Mouse (Mus musculus) megakaryocyte, embryonic 14.5 days (primary cell): ENCODE data around the gene Rcbtb2. TPM values are rescaled to one million over a fixed set of nuclear protein-coding genes. Genes with fewer than 3 reads are reported as not detected.
"Not testable (repeated sequence)": the region's sequence is repeated elsewhere in the genome, so short reads cannot be mapped to it uniquely, and the experiment has no call there.

ENCODE experiments used
- H3K27me3 ChIP-seq: replicated peaks from 2 replicates; pipeline ENCODE3; 2012; ENCODE audit warnings: inconsistent platforms
- H3K36me3 ChIP-seq: replicated peaks from 2 replicates; pipeline ENCODE3; 2012; ENCODE audit warnings: low read length, inconsistent platforms, mixed read lengths
- H3K4me1 ChIP-seq: 2 replicates; pipeline ENCODE4 v1.6.1; 2012; ENCODE audit warnings: inconsistent platforms
- H3K4me3 ChIP-seq: replicated peaks from 2 replicates; pipeline ENCODE3; 2012; ENCODE audit warnings: moderate library complexity, mild to moderate bottlenecking, inconsistent platforms
- H3K9me3 ChIP-seq: 2 replicates; pipeline ENCODE4 v1.6.1; 2012; ENCODE audit warnings: inconsistent platforms
- FLI1 ChIP-seq: IDR thresholded peaks from 2 replicates; pipeline ENCODE4 v1.6.1; 2012; ENCODE audit warnings: low read length, inconsistent platforms, mixed read lengths
- GATA1 ChIP-seq: IDR thresholded peaks from 3 replicates; pipeline ENCODE4 v1.6.1; 2012; ENCODE audit warnings: mixed read lengths, low read length, inconsistent platforms, borderline replicate concordance
- polyA plus RNA-seq: library from polyadenylated mRNA; stranded (reverse); fragments of >175 nt; gene quantifications from 2 replicates; pipeline ENCODE4 v1.2.3, GENCODE M21; 2012; ENCODE audit warnings: low replicate concordance; ENCODE audit not compliant: insufficient read depth

Rcbtb2 gene
- polyA plus RNA-seq, 1 experiment = 27.1 TPM

DNA sequence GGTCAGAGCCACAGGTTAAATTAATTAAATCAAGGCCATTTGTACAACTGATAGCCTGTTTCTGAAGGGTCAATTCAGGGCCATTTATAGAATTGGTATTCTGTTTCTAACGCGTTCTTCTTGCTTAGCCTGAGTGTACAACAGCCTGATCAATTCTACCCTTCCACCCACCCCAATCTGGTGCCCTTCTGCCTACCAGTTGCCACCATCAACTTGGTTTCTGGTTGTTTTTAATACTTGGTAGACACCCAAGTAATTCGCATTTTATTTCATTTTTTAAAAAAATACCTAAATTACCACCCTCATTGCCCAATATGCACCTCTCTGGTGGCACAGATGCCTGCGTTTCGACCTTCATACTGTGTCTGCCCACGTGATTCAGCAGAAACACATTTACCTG, 17.9 kb upstream of the Rcbtb2 start:
- no peaks in the 10 kb centered on the region for H3K9me3 ChIP-seq
- no peak for TF ChIP-seq GATA1
- no peak for TF ChIP-seq FLI1
- H3K4me3 ChIP-seq = no peak overlapping the region
- peaks cover 63% of the 10 kb centered on the region for H3K4me1 ChIP-seq
- no peaks in the 10 kb centered on the region for H3K36me3 ChIP-seq
- H3K27me3 ChIP-seq = no peaks in the 10 kb centered on the region

DNA sequence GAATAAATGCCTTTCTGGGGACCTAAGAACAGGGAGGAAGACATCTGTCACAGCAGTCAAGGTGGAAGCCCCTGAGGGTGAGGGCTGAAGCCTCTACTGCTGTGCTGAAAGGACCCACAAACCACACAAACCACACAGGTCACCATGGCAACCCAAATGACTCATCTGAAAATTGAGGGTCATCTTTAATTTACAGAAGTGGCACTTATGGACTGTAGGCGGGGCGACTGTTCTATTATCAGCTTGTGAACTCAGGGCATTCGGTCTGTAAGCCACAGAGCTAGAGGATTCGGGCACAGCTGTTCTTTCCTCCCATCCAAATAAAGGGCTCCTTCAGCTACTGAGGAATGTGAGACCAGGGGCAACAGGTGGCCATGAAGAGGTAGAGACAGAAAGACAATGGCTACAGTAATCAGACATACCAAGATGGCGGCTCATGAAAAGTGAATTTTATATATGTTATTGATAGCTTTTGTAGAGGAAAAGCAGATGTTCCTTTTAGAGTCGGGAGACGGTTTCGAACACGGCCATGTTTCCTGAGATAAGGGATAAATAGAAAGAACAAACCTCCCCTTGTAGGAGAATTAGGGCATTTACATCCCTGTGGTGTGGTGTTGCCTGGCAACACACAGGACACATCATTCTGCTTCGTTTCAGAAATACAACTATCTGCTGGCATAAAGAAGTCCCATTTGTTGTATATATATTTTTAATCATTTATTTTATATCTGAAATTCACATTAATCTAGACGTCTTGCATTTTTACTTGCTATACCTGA, 17.2 kb upstream of the Rcbtb2 start:
- H3K4me3 ChIP-seq = peak overlapping the region; percentile 24
- no peaks in the 10 kb centered on the region for H3K36me3 ChIP-seq
- no peaks in the 10 kb centered on the region for H3K27me3 ChIP-seq
- no peaks in the 10 kb centered on the region for H3K9me3 ChIP-seq
- TF ChIP-seq FLI1 (no peak), GATA1 (no peak)
- peaks cover 64% of the 10 kb centered on the region for H3K4me1 ChIP-seq

DNA sequence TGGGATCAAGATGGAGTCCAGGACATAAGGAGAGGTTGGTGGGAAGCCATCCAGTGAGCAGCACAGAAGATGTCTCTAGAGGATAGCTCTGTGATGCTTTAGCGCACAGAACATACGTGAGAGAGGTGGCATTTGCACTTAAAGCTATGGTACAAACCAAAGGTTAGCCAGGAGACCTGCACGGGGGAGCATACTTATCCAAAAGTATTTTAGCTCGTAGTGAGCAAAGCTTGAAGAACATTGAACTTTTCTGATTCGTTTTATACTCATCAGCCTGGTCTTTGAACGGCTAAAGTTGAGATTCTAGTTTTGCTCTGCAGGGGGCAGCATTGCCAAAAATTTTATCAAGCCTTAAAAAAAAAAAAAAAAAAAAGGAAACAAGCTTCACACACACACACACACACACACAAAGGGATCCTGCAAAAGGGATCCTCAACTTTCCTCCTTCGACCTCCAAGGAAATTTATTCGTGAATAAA, 16.6 kb upstream of the Rcbtb2 start:
- H3K4me3 ChIP-seq = peak overlapping the region; percentile 85
- H3K36me3 ChIP-seq = no peaks in the 10 kb centered on the region
- no peaks in the 10 kb centered on the region for H3K9me3 ChIP-seq
- TF ChIP-seq FLI1 = no peak
- no peak for TF ChIP-seq GATA1
- H3K27me3 ChIP-seq = no peaks in the 10 kb centered on the region
- peaks cover 70% of the 10 kb centered on the region for H3K4me1 ChIP-seq

DNA sequence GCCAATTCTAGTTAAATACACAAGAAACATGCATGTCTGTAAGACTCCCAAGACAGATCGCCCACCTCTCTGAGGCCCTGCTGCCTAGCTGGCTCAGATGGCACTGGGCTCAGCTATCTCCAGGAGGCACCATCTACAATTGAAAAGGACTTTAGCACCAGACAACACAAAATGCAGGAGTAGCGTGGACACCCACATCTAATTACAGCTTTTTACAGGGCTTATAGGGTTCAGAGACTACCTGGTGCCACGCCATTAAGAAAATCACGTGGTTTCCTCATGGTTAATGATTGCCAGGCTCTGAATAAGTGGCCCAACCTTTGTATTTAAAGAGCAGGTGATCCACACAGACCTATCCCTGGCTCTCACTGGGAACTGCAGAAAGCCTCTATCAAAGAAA, 15.9 kb upstream of the Rcbtb2 start:
- TF ChIP-seq GATA1 (no peak), FLI1 (no peak)
- H3K36me3 ChIP-seq = no peaks in the 10 kb centered on the region
- H3K4me3 ChIP-seq = no peak overlapping the region
- H3K27me3 ChIP-seq = no peaks in the 10 kb centered on the region
- peaks cover 77% of the 10 kb centered on the region for H3K4me1 ChIP-seq
- no peaks in the 10 kb centered on the region for H3K9me3 ChIP-seq

DNA sequence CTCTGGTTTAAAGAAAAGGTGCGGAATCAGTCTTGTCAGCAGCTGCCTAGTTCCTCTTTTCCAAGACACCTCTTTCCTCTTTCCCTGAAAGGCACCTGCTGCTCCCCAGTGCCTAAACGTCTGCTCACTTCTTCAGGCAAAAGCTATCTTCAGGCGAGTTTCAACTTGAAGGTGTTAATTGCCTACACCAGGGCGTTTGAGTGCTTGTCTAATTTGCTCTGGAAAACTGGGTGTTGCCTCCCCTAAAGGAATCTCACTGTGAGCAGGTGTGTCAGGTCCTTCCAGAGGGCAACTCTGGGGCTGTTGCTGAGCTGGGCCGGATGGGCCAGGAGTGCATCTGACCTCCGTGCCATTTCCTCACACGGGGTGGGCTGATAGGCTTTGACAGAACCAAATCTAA, 15.5 kb upstream of the Rcbtb2 start:
- no peaks in the 10 kb centered on the region for H3K27me3 ChIP-seq
- TF ChIP-seq GATA1 (no peak), FLI1 (no peak)
- H3K9me3 ChIP-seq = no peaks in the 10 kb centered on the region
- no peak overlapping the region for H3K4me3 ChIP-seq
- H3K4me1 ChIP-seq = peaks cover 79% of the 10 kb centered on the region
- no peaks in the 10 kb centered on the region for H3K36me3 ChIP-seq

DNA sequence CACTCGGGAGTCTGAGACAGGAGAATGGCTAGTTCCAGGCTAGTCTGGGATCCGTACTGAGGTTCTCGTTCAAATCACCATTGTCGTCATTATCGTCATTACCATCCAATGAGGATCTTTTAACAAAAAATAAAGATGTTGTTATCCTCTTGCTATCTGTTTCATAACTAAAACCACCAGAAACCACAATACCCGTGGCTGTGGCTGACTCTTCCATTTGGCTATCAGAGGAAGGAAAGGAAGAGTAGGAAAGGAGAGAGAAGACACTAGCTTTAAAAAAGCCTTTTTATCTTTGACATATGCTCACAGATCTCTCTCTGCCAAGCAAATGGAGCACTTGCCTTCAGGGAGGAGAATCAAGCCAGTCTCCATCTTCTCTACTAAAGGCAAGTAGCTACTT, 14.9 kb upstream of the Rcbtb2 start:
- Histone ChIP-seq H3K27me3 (no peaks in the 10 kb centered on the region), H3K9me3 (no peaks in the 10 kb centered on the region), H3K4me3 (no peak overlapping the region), H3K36me3 (no peaks in the 10 kb centered on the region), H3K4me1 (peaks cover 81% of the 10 kb centered on the region)
- TF ChIP-seq FLI1 (no peak), GATA1 (no peak)

DNA sequence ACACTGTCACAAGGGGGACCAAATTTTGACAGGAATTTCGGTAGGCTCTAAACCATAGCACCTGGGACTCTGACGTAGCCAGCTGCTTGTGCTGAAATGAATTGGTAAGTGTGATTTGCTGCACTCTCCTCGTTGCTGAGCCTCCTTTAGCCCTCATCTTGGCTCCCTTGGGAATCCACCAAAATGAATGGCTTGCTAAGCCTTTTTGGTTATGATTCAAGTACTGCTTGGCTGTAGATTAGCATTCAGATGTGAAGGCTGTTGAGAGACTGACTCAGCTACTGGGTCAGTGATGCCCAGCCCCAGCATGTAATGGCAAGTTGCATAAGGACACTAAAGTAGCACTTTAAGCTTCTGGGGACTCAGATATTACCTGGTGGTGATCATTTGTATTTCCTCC, 12.2 kb upstream of the Rcbtb2 start:
- Histone ChIP-seq H3K4me3 (no peak overlapping the region), H3K36me3 (peaks cover 9% of the 10 kb centered on the region), H3K9me3 (peaks cover 3% of the 10 kb centered on the region), H3K4me1 (peaks cover 81% of the 10 kb centered on the region), H3K27me3 (no peaks in the 10 kb centered on the region)
- TF ChIP-seq GATA1 (no peak), FLI1 (no peak)

DNA sequence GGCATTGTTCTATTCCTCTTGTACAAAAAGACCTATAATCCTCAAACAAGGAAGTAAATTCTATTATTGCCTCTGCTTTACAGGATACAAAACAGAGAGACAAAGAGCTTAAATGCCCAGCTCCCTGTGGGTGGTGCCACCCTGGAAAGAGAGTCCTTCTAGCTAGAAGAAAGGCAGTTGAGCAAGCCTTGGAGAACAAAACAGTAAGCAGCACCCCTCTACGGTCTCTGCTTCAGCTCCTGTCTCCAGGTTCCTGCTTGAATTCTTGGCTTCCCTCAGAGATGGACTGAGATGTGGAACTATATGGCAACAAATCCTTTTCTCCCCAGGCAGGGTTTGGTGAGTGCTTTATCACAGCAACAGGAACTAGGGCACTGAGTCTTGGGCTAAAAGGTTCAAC, 11.7 kb upstream of the Rcbtb2 start:
- Histone ChIP-seq H3K27me3 (no peaks in the 10 kb centered on the region), H3K4me1 (peaks cover 80% of the 10 kb centered on the region), H3K36me3 (peaks cover 9% of the 10 kb centered on the region), H3K4me3 (no peak overlapping the region), H3K9me3 (peaks cover 3% of the 10 kb centered on the region)
- TF ChIP-seq GATA1 = no peak
- no peak for TF ChIP-seq FLI1

DNA sequence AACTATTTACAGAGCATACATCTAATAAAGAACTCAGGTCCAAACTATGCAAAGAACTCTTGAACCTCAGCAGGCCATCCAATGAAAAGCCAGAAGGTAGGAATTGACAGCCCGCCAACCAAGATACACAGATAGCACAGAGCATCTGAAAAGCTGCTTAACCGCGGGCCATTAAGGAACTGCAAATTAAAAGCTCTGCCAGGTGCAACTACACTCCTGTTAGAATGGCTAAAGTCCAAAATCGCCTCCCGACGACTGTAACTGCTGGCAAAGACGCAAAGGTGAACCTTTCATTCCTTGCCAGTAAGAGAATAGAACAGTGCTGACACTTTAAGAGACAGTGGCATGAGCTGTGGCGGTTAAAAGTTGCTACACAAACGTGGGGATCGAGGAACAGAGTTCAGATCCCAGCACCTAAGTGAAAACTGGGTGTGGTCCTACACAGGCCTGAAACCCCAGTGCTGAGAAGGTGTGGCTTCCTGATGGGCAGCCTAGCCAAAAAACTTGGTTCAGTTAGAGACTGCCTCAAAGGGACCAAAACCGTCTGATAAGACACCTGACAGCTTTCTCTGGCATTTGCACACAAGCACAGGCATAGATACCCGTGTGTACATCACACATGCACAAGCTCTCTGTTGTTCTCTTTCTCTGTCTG, 10.5 kb upstream of the Rcbtb2 start:
- H3K4me1 ChIP-seq = peaks cover 78% of the 10 kb centered on the region

DNA sequence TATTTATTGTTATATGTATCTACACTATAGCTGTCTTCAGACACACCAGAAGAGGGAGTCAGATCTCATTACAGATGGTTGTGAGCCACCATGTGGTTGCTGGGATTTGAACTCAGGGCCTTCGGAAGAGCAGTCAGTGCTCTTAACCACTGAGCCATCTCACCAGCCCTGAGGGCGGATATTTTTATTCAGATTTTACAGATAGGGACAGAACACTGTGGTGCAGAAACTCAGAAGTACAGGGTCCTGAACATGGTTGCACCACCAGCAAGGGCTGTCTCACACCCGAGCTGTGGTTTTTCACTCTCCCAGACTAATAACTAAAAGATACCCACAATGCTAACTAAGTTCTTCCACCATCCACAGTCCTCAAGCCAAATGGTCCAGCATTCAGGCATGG, 7.9 kb upstream of the Rcbtb2 start:
- H3K9me3 ChIP-seq, H3K27me3 ChIP-seq, H3K36me3 ChIP-seq, H3K4me3 ChIP-seq: not testable (repeated sequence)
- H3K4me1 ChIP-seq = peaks cover 78% of the 10 kb centered on the region

More for the DNA sequence above, 10.5 kb upstream of the Rcbtb2 start:
- no peak overlapping the region for H3K4me3 ChIP-seq
- H3K27me3 ChIP-seq = no peaks in the 10 kb centered on the region
- H3K36me3 ChIP-seq = peaks cover 9% of the 10 kb centered on the region
- TF ChIP-seq FLI1 = no peak
- no peak for TF ChIP-seq GATA1
- H3K9me3 ChIP-seq = peaks cover 3% of the 10 kb centered on the region
